Mouse (Mus musculus) heart, postnatal 0 days (tissue): ENCODE measurements around the gene Gns. TPM values are rescaled to one million over a fixed set of nuclear protein-coding genes. Genes with fewer than 3 reads are reported as not detected.

Experiments used
- ATAC-seq: fragments of 200-750 bp; cut with Nextera tagmentation; 2 replicates; pipeline ENCODE4 v1.8.0; 2017; ENCODE audit warnings: low read depth, moderate number of reproducible peaks, moderate library complexity; ENCODE audit not compliant: insufficient read depth
- DNase-seq: peaks from one replicate; pipeline ENCODE4 v3.0.0-alpha.2; 2016; ENCODE audit warnings: low spot score
- H3K27ac ChIP-seq: fragments of 300-500 bp; sonication (generic); 2 replicates; pipeline ENCODE4 v1.5.1; 2014; ENCODE audit warnings: low read depth, mild to moderate bottlenecking
- H3K27me3 ChIP-seq: fragments of 300-500 bp; sonication (generic); 2 replicates; pipeline ENCODE4 v1.6.1; 2014; ENCODE audit warnings: low read length, mixed read lengths; ENCODE audit not compliant: control insufficient read depth, insufficient read depth
- H3K36me3 ChIP-seq: fragments of 300-500 bp; sonication (generic); replicated peaks from 2 replicates; pipeline ENCODE4 v1.6.1; 2014; ENCODE audit warnings: low read length, mixed read lengths; ENCODE audit not compliant: control insufficient read depth, insufficient read depth
- H3K4me1 ChIP-seq: fragments of 300-500 bp; sonication (generic); 2 replicates; pipeline ENCODE4 v1.6.1; 2014; ENCODE audit warnings: antibody characterized with exemption; ENCODE audit not compliant: control insufficient read depth, insufficient read depth
- H3K4me2 ChIP-seq: fragments of 300-500 bp; sonication (generic); 2 replicates; pipeline ENCODE4 v1.6.1; 2014; ENCODE audit warnings: low read depth, mild to moderate bottlenecking, low read length, moderate library complexity
- H3K4me3 ChIP-seq: fragments of 300-500 bp; sonication (generic); 2 replicates; pipeline ENCODE4 v1.5.1; 2014; ENCODE audit warnings: low read depth, low read length
- H3K9ac ChIP-seq: fragments of 300-500 bp; sonication (generic); replicated peaks from 2 replicates; pipeline ENCODE4 v1.6.1; 2014; ENCODE audit warnings: low read depth, low read length, mixed read lengths
- H3K9me3 ChIP-seq: fragments of 300-500 bp; sonication (generic); replicated peaks from 2 replicates; pipeline ENCODE4 v1.6.1; 2016; ENCODE audit warnings: low read length; ENCODE audit not compliant: control insufficient read depth
- CTCF ChIP-seq: IDR thresholded peaks from 2 replicates; pipeline ENCODE4 v1.5.1; 2016; ENCODE audit warnings: antibody characterized with exemption, control low read depth, low read depth
- EP300 ChIP-seq: IDR thresholded peaks from 2 replicates; pipeline ENCODE4 v1.6.1; 2016; ENCODE audit warnings: antibody characterized with exemption, low read depth
- WGBS: fragments of 180-500 bp; shearing (Covaris S2); extraction: QIAGEN DNeasy Blood & Tissue Kit; methylation state at CpG from one replicate; pipeline ENCODE4 v1.1.7; 2014; 5-methylcytosine and 5-hydroxymethylcytosine counted together
- polyA plus RNA-seq: library from polyadenylated mRNA; unstranded; fragments of >200 nt; fragmentation: Nextera tagmentation; extraction: Ambion mirVana; gene quantifications from 2 replicates; pipeline ENCODE4 v1.2.1, GENCODE M21; 2015
- total RNA-seq: library from RNA; depleted of rRNA; stranded (reverse); fragments of >200 nt; gene quantifications from 2 replicates; pipeline ENCODE4 v1.2.3, GENCODE M21; 2014; ENCODE audit warnings: low replicate concordance

Gene Gns
- total and polyA plus RNA-seq, 2 experiments from 2014 or later = 26.1 to 57.5 TPM

DNA sequence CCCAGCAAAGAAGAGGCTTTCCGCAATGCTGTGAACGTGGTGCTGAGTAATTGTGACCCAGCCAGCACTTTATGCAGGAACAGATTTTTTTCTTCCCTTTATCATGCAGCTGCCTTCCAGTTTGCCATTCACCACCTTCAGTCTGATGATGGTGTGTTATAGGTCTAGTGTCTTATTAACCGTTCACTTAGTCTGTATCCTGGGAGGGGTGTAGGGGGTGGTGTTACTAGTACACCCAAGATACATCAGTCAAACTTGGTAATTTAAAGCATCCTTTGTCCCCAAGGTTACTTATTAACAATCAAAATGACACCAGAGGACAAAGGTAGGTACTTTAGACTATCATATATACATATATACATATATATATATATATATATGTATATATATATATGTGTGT, 59.6 kb downstream of the Gns start:
- H3K27ac ChIP-seq = no peak overlapping the region
- no peak for ATAC-seq
- no peak for TF ChIP-seq EP300
- TF ChIP-seq CTCF = no peak
- H3K9ac ChIP-seq = no peak overlapping the region
- no peaks in the 10 kb centered on the region for H3K9me3 ChIP-seq
- WGBS = 74% methylated on average over 3 of the region's 3 CpGs
- H3K27me3 ChIP-seq = no peaks in the 10 kb centered on the region
- H3K4me1 ChIP-seq = peaks cover 87% of the 10 kb centered on the region
- DNase-seq = no peak
- no peaks in the 10 kb centered on the region for H3K36me3 ChIP-seq
- no peak overlapping the region for H3K4me2 ChIP-seq
- no peak overlapping the region for H3K4me3 ChIP-seq

DNA sequence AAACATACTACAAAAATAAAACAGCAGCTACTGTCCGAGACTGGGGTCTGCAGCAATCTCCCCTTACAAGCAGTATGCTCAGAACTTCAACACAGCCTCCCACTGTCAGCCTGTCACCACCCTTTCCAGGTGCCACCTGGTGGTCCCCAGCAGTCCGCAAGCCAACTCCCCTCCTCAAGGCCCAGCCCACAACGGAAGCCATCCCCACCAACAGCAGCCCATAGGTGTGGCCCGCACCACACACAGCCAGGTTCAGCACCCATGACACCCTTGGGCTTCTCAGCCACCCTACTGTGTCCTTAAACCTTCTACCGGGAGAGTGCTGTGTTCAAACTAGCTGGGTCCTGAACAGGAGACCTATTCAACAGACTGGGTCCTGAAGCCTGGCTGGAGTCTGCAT, 60.2 kb downstream of the Gns start:
- H3K27ac ChIP-seq = peak overlapping the region; percentile 64
- WGBS = 74% methylated on average over 5 of the region's 5 CpGs
- H3K36me3 ChIP-seq = no peaks in the 10 kb centered on the region
- no peak overlapping the region for H3K4me2 ChIP-seq
- ATAC-seq (no peak), DNase-seq (no peak)
- no peak overlapping the region for H3K4me3 ChIP-seq
- H3K9ac ChIP-seq = no peak overlapping the region
- H3K4me1 ChIP-seq = peaks cover 82% of the 10 kb centered on the region
- TF ChIP-seq CTCF (no peak), EP300 (no peak)
- no peaks in the 10 kb centered on the region for H3K9me3 ChIP-seq
- no peaks in the 10 kb centered on the region for H3K27me3 ChIP-seq

GRCm38 (mm10) chr10:121425506-121426025, 60.7 kb downstream of the Gns start:
- TF ChIP-seq EP300 (no peak), CTCF (no peak)
- WGBS = 43% methylated on average over 14 of the region's 14 CpGs
- Histone ChIP-seq H3K27me3 (no peaks in the 10 kb centered on the region), H3K4me2 (no peak overlapping the region), H3K9me3 (no peaks in the 10 kb centered on the region), H3K4me1 (peaks cover 78% of the 10 kb centered on the region), H3K36me3 (no peaks in the 10 kb centered on the region), H3K27ac (peak overlapping the region; percentile 64), H3K4me3 (no peak overlapping the region), H3K9ac (no peak overlapping the region)
- ATAC-seq = peak; percentile 19; the same call in 1 of the 2 replicates
- peak; percentile 75 for DNase-seq

GRCm38 (mm10) chr10:121426458-121427070, 61.7 kb downstream of the Gns start:
- Histone ChIP-seq H3K9ac (no peak overlapping the region), H3K9me3 (no peaks in the 10 kb centered on the region), H3K4me2 (no peak overlapping the region), H3K36me3 (no peaks in the 10 kb centered on the region), H3K27ac (peak overlapping the region; percentile 92), H3K27me3 (no peaks in the 10 kb centered on the region), H3K4me1 (peaks cover 78% of the 10 kb centered on the region), H3K4me3 (no peak overlapping the region)
- ATAC-seq (no peak), DNase-seq (no peak)
- TF ChIP-seq EP300 = no peak
- no peak for TF ChIP-seq CTCF
- 29% methylated on average over 5 of the region's 5 CpGs for WGBS

DNA sequence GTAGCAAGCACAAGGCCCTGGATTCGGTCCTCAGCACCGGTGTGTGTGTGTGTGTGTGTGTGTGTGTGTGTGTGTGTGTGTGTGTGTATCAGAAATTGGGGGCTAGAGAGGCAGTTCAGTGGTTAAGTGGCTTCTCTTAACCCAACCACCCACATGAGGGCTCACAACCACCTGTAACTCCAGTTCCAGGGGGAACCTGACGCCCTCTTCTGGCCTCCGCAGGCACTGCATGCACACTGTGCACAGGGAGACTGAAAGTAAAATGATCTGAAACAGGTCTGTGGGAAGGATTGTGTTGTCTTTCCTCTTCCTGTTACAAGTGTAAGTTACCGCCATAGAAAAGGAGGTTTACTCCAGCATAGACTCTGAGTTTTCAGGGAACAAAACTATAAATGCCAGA, 62.2 kb downstream of the Gns start:
- H3K4me3 ChIP-seq = no peak overlapping the region
- no peak for DNase-seq
- no peak overlapping the region for H3K9ac ChIP-seq
- peak overlapping the region; percentile 92 for H3K27ac ChIP-seq
- no peaks in the 10 kb centered on the region for H3K9me3 ChIP-seq
- H3K4me2 ChIP-seq = no peak overlapping the region
- no peaks in the 10 kb centered on the region for H3K27me3 ChIP-seq
- peaks cover 78% of the 10 kb centered on the region for H3K4me1 ChIP-seq
- peak; percentile 56 for TF ChIP-seq CTCF
- no peak for TF ChIP-seq EP300
- H3K36me3 ChIP-seq = no peaks in the 10 kb centered on the region
- 60% methylated on average over 5 of the region's 5 CpGs for WGBS
- ATAC-seq = no peak
